Mouse (Mus musculus) lung, embryonic 14.5 days (tissue): ENCODE results near the gene Cth. TPM values are rescaled to one million over a fixed set of nuclear protein-coding genes. Genes with fewer than 3 reads are reported as not detected.
A peak's percentile ranks its signal among the peaks of the same experiment; 100 is the strongest.

Experiments used
- ATAC-seq: fragments of 200-750 bp; cut with Nextera tagmentation; 2 replicates; pipeline ENCODE4 v1.8.0; 2017; ENCODE audit warnings: mild to moderate bottlenecking, moderate TSS enrichment, moderate library complexity; ENCODE audit not compliant: insufficient read depth
- DNase-seq: peaks from one replicate; pipeline ENCODE4 v3.0.0-alpha.2; 2015
- H3K27ac ChIP-seq: fragments of 300-500 bp; sonication (generic); 2 replicates; pipeline ENCODE4 v1.5.1; 2014; ENCODE audit warnings: low read depth, mild to moderate bottlenecking, moderate library complexity
- H3K27me3 ChIP-seq: fragments of 300-500 bp; sonication (generic); 2 replicates; pipeline ENCODE4 v1.6.1; 2014; ENCODE audit warnings: low read length, control low read depth; ENCODE audit not compliant: insufficient read depth
- H3K36me3 ChIP-seq: fragments of 300-500 bp; sonication (generic); 2 replicates; pipeline ENCODE4 v1.6.1; 2014; ENCODE audit warnings: control low read depth; ENCODE audit not compliant: insufficient read depth
- H3K4me1 ChIP-seq: fragments of 300-500 bp; sonication (generic); 2 replicates; pipeline ENCODE4 v1.6.1; 2014; ENCODE audit warnings: antibody characterized with exemption, control low read depth; ENCODE audit not compliant: insufficient read depth
- H3K4me2 ChIP-seq: fragments of 300-500 bp; sonication (generic); 2 replicates; pipeline ENCODE4 v1.6.1; 2014; ENCODE audit warnings: mild to moderate bottlenecking
- H3K4me3 ChIP-seq: fragments of 300-500 bp; sonication (generic); 2 replicates; pipeline ENCODE4 v1.5.1; 2014; ENCODE audit warnings: low read depth, low read length
- H3K9ac ChIP-seq: fragments of 300-500 bp; sonication (generic); 2 replicates; pipeline ENCODE4 v1.6.1; 2014
- H3K9me3 ChIP-seq: fragments of 300-500 bp; sonication (generic); 2 replicates; pipeline ENCODE4 v1.6.1; 2016; ENCODE audit warnings: low read depth, low read length, control low read depth
- CTCF ChIP-seq: IDR thresholded peaks from 2 replicates; pipeline ENCODE4 v1.5.1; 2016; ENCODE audit warnings: antibody characterized with exemption, low read depth
- WGBS: fragments of 180-500 bp; shearing (Covaris S2); extraction: QIAGEN DNeasy Blood & Tissue Kit; methylation state at CpG from one replicate; pipeline ENCODE4 v1.1.7; 2014; 5-methylcytosine and 5-hydroxymethylcytosine counted together
- polyA plus RNA-seq: library from polyadenylated mRNA; unstranded; fragments of >200 nt; fragmentation: Nextera tagmentation; extraction: Ambion mirVana; gene quantifications from 2 replicates; pipeline ENCODE4 v1.2.1, GENCODE M21; 2014

The Cth gene
- 10.5 and 11.3 TPM in 2 replicates for polyA plus RNA-seq

- Histone ChIP-seq H3K4me3 (peak within 1 kb of the TSS; percentile 45), H3K36me3 (no peaks in the 10 kb centered on the region), H3K9me3 (no peaks in the 10 kb centered on the region), H3K9ac (peak within 1 kb of the TSS; percentile 51), H3K4me2 (peak within 1 kb of the TSS; percentile 78), H3K4me1 (no peaks in the 10 kb centered on the region), H3K27me3 (no peaks in the 10 kb centered on the region), H3K27ac (no peak within 1 kb of the TSS; the same call in 1 of the 2 replicates)
- DNase-seq (peak; percentile 95), ATAC-seq (peak; percentile 99)
- no peak for TF ChIP-seq CTCF
- 2% methylated on average over 30 of the region's 30 CpGs for WGBS
These were observed at the start of gene Cth for GRCm38 (mm10) chr3:157924692-157925328. Gene Cth (minus strand): TSS chr3:157925077.

- no peak for DNase-seq
- Histone ChIP-seq H3K4me2 (no peak overlapping the region), H3K27ac (no peak overlapping the region), H3K4me1 (no peaks in the 10 kb centered on the region), H3K27me3 (no peaks in the 10 kb centered on the region), H3K9me3 (no peaks in the 10 kb centered on the region), H3K36me3 (0 out of 2 replicates have a peak, but pooled peaks cover 3% of the 10 kb centered on the region), H3K9ac (no peak overlapping the region), H3K4me3 (no peak overlapping the region)
- no peak for ATAC-seq
- WGBS = 94% methylated on average over 2 of the region's 2 CpGs
- no peak for TF ChIP-seq CTCF
These were observed 48.4 kb upstream of the Cth start for GRCm38 (mm10) chr3:157973236-157973635.

GRCm38 (mm10) chr3:157971151-157971550 is 46.3 kb upstream of the Cth start:
- Histone ChIP-seq H3K9me3 (no peaks in the 10 kb centered on the region), H3K9ac (no peak overlapping the region), H3K4me1 (no peaks in the 10 kb centered on the region), H3K27ac (no peak overlapping the region), H3K36me3 (no peaks in the 10 kb centered on the region), H3K27me3 (no peaks in the 10 kb centered on the region), H3K4me3 (no peak overlapping the region), H3K4me2 (no peak overlapping the region)
- ATAC-seq (no peak), DNase-seq (no peak)
- no peak for TF ChIP-seq CTCF
- 92% methylated on average over 2 of the region's 2 CpGs for WGBS

GRCm38 (mm10) chr3:157957320-157957719 is 32.4 kb upstream of the Cth start:
- no peaks in the 10 kb centered on the region for H3K9me3 ChIP-seq
- no peak overlapping the region for H3K4me2 ChIP-seq
- no peaks in the 10 kb centered on the region for H3K27me3 ChIP-seq
- no peak overlapping the region for H3K4me3 ChIP-seq
- no peaks in the 10 kb centered on the region for H3K4me1 ChIP-seq
- TF ChIP-seq CTCF = no peak
- DNase-seq = no peak
- no peak overlapping the region for H3K27ac ChIP-seq
- peaks cover 3% of the 10 kb centered on the region for H3K36me3 ChIP-seq
- H3K9ac ChIP-seq = no peak overlapping the region
- ATAC-seq = no peak

GRCm38 (mm10) chr3:157956201-157956600 is 31.3 kb upstream of the Cth start:
- WGBS = 89% methylated on average over 3 of the region's 3 CpGs
- H3K9ac ChIP-seq = no peak overlapping the region
- no peaks in the 10 kb centered on the region for H3K36me3 ChIP-seq
- H3K4me2 ChIP-seq = no peak overlapping the region
- no peak for TF ChIP-seq CTCF
- no peak for ATAC-seq
- H3K4me3 ChIP-seq = no peak overlapping the region
- H3K9me3 ChIP-seq = no peaks in the 10 kb centered on the region
- H3K4me1 ChIP-seq = no peaks in the 10 kb centered on the region
- no peak for DNase-seq
- H3K27ac ChIP-seq = no peak overlapping the region
- no peaks in the 10 kb centered on the region for H3K27me3 ChIP-seq

GRCm38 (mm10) chr3:157955466-157955865 is 30.6 kb upstream of the Cth start:
- Histone ChIP-seq H3K4me1 (no peaks in the 10 kb centered on the region), H3K9me3 (no peaks in the 10 kb centered on the region), H3K4me2 (no peak overlapping the region), H3K4me3 (no peak overlapping the region), H3K27me3 (no peaks in the 10 kb centered on the region), H3K27ac (no peak overlapping the region), H3K9ac (no peak overlapping the region), H3K36me3 (no peaks in the 10 kb centered on the region)
- no peak for DNase-seq
- TF ChIP-seq CTCF = no peak
- 92% methylated on average over 2 of the region's 2 CpGs for WGBS
- ATAC-seq = no peak

- Histone ChIP-seq H3K9ac (no peak overlapping the region), H3K36me3 (no peaks in the 10 kb centered on the region), H3K4me1 (no peaks in the 10 kb centered on the region), H3K4me3 (no peak overlapping the region), H3K4me2 (no peak overlapping the region), H3K9me3 (no peaks in the 10 kb centered on the region), H3K27ac (no peak overlapping the region), H3K27me3 (no peaks in the 10 kb centered on the region)
- WGBS = 79% methylated on average over 2 of the region's 2 CpGs
- no peak for ATAC-seq
- DNase-seq = no peak
- no peak for TF ChIP-seq CTCF
These were observed 27.8 kb upstream of the Cth start for GRCm38 (mm10) chr3:157952716-157953115.
